ENCODE assay signal across 25 mouse cellular contexts in the genomic region with DNA sequence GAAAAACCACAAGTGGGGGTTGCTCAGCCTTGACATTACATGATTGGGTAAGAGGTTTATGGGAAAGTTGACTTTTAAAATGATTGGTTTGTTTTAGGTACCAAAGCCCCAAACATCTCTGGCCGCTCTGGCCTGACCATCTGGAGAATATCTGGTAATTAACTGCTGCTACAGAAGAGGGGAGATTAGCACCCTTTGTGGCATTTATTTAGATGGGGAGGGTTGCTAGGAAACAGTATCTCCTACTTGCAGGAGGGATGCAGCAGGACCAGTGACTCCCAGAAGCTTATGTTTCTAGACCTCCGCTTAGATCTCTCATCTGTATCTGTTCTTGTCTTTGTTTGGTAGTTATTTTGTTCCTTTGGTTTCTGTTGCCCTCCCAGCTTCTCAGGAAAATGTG. TPM values are rescaled to one million over a fixed set of nuclear protein-coding genes. Genes with fewer than 3 reads are reported as not detected.
DNase-seq lines count a peak whose midpoint lies in the region; ATAC-seq and TF ChIP-seq lines count a peak whose summit lies in the region.
"Had no signal": no experiment of that assay in that cellular context is flagged by ENCODE, and none has a peak within 500 bp of the region (broad histone marks: within the 10 kb centered on the region; RNA-seq: fewer than 3 reads in every experiment).

No protein-coding gene starts in this region.

- peak; percentile 2 for DNase-seq in adrenal gland, adult 2 months
- DNase-seq in adrenal gland, postnatal 10 days: no peak
- DNase-seq in kidney, postnatal 0 days (ENCODE audit: low spot score): peak; percentile 16
- DNase-seq in kidney, postnatal 4 days: no peak
- no peak for DNase-seq in midbrain, embryonic 10.5 days (ENCODE audit: low spot score)
- no peak for DNase-seq in lung, adult 18-20 months
- DNase-seq: adrenal gland, postnatal 14 days; B cell, adult 2 months; cerebellum, adult 2 months; cerebellum, postnatal 10 days; gastrocnemius, postnatal 14 days; heart, postnatal 36 days had no signal

- H3K4me2 ChIP-seq in kidney, postnatal 0 days (ENCODE audit: low read length): no peak overlapping the region
- no peak overlapping the region for H3K4me2 ChIP-seq in midbrain, embryonic 13.5 days (replicated peaks)
- H3K4me2 ChIP-seq: forebrain, embryonic 15.5 days; heart, embryonic 13.5 days; hindbrain, embryonic 15.5 days had no signal

- H3K36me3 ChIP-seq in kidney, postnatal 0 days (ENCODE audit: insufficient read depth, low read length): no peaks in the 10 kb centered on the region
- no peaks in the 10 kb centered on the region for H3K36me3 ChIP-seq in midbrain, embryonic 13.5 days
- H3K36me3 ChIP-seq in midbrain, embryonic 10.5 days: no peaks in the 10 kb centered on the region
- H3K36me3 ChIP-seq: embryonic facial prominence, embryonic 10.5 days; forebrain, embryonic 15.5 days; G1E; heart, embryonic 13.5 days; hindbrain, embryonic 15.5 days had no signal

- WGBS in kidney, postnatal 0 days: 50% methylated on average over 2 of the region's 2 CpGs
- WGBS in midbrain, embryonic 13.5 days: 21% methylated on average over 2 of the region's 2 CpGs
- 35% methylated on average over 2 of the region's 2 CpGs for WGBS in midbrain, embryonic 10.5 days

- TF ChIP-seq CTCF in kidney, postnatal 0 days (IDR thresholded peaks at IDR 0.05; ENCODE audit: low read depth): no peak

- H3K27me3 ChIP-seq in kidney, postnatal 0 days (ENCODE audit: insufficient read depth, low read length): no peaks in the 10 kb centered on the region
- H3K27me3 ChIP-seq in midbrain, embryonic 13.5 days: no peaks in the 10 kb centered on the region
- no peaks in the 10 kb centered on the region for H3K27me3 ChIP-seq in midbrain, embryonic 10.5 days (ENCODE audit: low read depth, poor library complexity, severe bottlenecking)
- H3K27me3 ChIP-seq: forebrain, embryonic 15.5 days; hindbrain, embryonic 15.5 days had no signal

- no peak overlapping the region for H3K4me3 ChIP-seq in kidney, postnatal 0 days (replicated peaks; ENCODE audit: low read depth, low read length)
- no peak overlapping the region for H3K4me3 ChIP-seq in midbrain, embryonic 13.5 days (replicated peaks)
- H3K4me3 ChIP-seq in midbrain, embryonic 10.5 days: no peak overlapping the region
- H3K4me3 ChIP-seq: embryonic facial prominence, embryonic 10.5 days; forebrain, embryonic 15.5 days; heart, embryonic 13.5 days; hindbrain, embryonic 15.5 days had no signal

- no peak for ATAC-seq in kidney, postnatal 0 days (replicated peaks; ENCODE audit: low FRiP score, low read depth)
- peak; percentile 43; the same call in 1 of the 2 replicates for ATAC-seq in midbrain, embryonic 13.5 days
- ATAC-seq: CD4-positive, CD25-positive, alpha-beta regulatory T cell, adult 4 months; forebrain, embryonic 15.5 days had no signal

- H3K4me1 ChIP-seq in kidney, postnatal 0 days (replicated peaks; ENCODE audit: insufficient read depth, low read length): no peaks in the 10 kb centered on the region
- H3K4me1 ChIP-seq in midbrain, embryonic 13.5 days (replicated peaks): peaks cover 7% of the 10 kb centered on the region
- peaks cover 8% of the 10 kb centered on the region for H3K4me1 ChIP-seq in midbrain, embryonic 10.5 days
- H3K4me1 ChIP-seq: embryonic facial prominence, embryonic 10.5 days; heart, embryonic 13.5 days; hindbrain, embryonic 15.5 days had no signal

- no peaks in the 10 kb centered on the region for H3K9me3 ChIP-seq in kidney, postnatal 0 days (replicated peaks; ENCODE audit: low read length)
- H3K9me3 ChIP-seq in midbrain, embryonic 13.5 days: no peaks in the 10 kb centered on the region
- no peaks in the 10 kb centered on the region for H3K9me3 ChIP-seq in midbrain, embryonic 10.5 days (replicated peaks)
- H3K9me3 ChIP-seq: embryonic facial prominence, embryonic 10.5 days; forebrain, embryonic 15.5 days; G1E; heart, embryonic 13.5 days; hindbrain, embryonic 15.5 days had no signal

- no peak overlapping the region for H3K9ac ChIP-seq in kidney, postnatal 0 days (ENCODE audit: low read depth, low read length)
- H3K9ac ChIP-seq in midbrain, embryonic 13.5 days (replicated peaks): no peak overlapping the region
- H3K9ac ChIP-seq: forebrain, embryonic 15.5 days; heart, embryonic 13.5 days; hindbrain, embryonic 15.5 days had no signal

- no peak overlapping the region for H3K27ac ChIP-seq in kidney, postnatal 0 days
- 0 out of 2 replicates have a peak overlapping the region, but pooled peaks have one; percentile 14 for H3K27ac ChIP-seq in midbrain, embryonic 13.5 days
- no peak overlapping the region for H3K27ac ChIP-seq in midbrain, embryonic 10.5 days (replicated peaks)
- H3K27ac ChIP-seq: embryonic facial prominence, embryonic 10.5 days; forebrain, embryonic 15.5 days; heart, embryonic 13.5 days; hindbrain, embryonic 15.5 days had no signal

RNA-seq across cellular contexts. Expression of a gene that starts 27.6 kb away (rescaled TPM):
- not detected for total RNA-seq in adrenal gland, adult 2 months (2021)
- not detected in 2 replicates for polyA plus RNA-seq in adrenal gland, adult 2 months (2012; rRNA removed)
- not detected for total RNA-seq in adrenal gland, postnatal 10 days (2021)
- polyA plus RNA-seq in kidney, postnatal 0 days (2015; fragmentation: Nextera tagmentation; extraction: Ambion mirVana): not detected in 2 replicates
- 0.09 and 0.13 TPM in 2 replicates for polyA plus RNA-seq in midbrain, embryonic 13.5 days (2015; fragmentation: Nextera tagmentation; extraction: Ambion mirVana)
- not detected in 2 replicates for polyA plus RNA-seq in midbrain, embryonic 10.5 days (2016; fragmentation: Nextera tagmentation; extraction: Ambion mirVana)
- total RNA-seq: adrenal gland, postnatal 14 days; G1E; gastrocnemius, adult 18-20 months; gastrocnemius, postnatal 14 days; heart, adult 8-10 months; heart, postnatal 36 days had no signal
- polyA plus RNA-seq: CD4-positive, CD25-positive, alpha-beta regulatory T cell, adult 4 months; cerebellum, adult 2 months; embryonic facial prominence, embryonic 10.5 days; embryonic facial prominence, embryonic 14.5 days; forebrain, embryonic 15.5 days; G1E; gonadal fat pad, adult 2 months; heart, embryonic 13.5 days; heart, postnatal 0 days; hindbrain, embryonic 11.5 days had no signal

Comparison
In these comparisons a context has a peak if more than half of its experiments do, and no peak if none do; other contexts are left out.
1. DNase-seq: peak in adrenal gland, adult 2 months (single experiment) and kidney, postnatal 0 days (single experiment); none in adrenal gland, postnatal 10 days (single experiment), kidney, postnatal 4 days (0 of 2), midbrain, embryonic 10.5 days (single experiment) and lung, adult 18-20 months (0 of 2).